Mouse (Mus musculus) yolk sac, embryonic 10.5 days (tissue): Measurements from ENCODE around the gene Specc1.

Experiments used
- DNase-seq: peaks from one replicate; pipeline ENCODE4 v3.0.0-alpha.2; 2017; ENCODE audit warnings: low spot score

Gene Specc1

DNA sequence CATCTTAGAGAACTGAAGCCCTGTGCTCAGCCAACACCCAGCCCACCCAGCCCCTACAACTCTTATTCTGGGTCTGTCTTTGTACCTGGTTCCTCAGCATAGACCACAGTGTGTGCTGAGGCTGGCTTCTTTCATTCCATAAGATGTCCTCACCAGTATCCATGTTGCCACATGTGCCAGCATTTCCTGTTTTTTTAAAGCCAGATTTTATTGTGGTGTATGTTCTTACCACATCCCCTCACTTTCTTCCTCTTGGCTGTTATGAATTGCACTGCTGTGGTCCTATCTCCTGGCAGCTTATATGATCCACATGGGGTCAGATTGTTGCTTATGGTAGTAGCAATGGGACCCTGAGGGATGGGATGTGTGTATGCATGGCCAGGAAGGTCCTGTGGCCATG, 92.6 kb downstream of the Specc1 start:
- no peak for DNase-seq

DNA sequence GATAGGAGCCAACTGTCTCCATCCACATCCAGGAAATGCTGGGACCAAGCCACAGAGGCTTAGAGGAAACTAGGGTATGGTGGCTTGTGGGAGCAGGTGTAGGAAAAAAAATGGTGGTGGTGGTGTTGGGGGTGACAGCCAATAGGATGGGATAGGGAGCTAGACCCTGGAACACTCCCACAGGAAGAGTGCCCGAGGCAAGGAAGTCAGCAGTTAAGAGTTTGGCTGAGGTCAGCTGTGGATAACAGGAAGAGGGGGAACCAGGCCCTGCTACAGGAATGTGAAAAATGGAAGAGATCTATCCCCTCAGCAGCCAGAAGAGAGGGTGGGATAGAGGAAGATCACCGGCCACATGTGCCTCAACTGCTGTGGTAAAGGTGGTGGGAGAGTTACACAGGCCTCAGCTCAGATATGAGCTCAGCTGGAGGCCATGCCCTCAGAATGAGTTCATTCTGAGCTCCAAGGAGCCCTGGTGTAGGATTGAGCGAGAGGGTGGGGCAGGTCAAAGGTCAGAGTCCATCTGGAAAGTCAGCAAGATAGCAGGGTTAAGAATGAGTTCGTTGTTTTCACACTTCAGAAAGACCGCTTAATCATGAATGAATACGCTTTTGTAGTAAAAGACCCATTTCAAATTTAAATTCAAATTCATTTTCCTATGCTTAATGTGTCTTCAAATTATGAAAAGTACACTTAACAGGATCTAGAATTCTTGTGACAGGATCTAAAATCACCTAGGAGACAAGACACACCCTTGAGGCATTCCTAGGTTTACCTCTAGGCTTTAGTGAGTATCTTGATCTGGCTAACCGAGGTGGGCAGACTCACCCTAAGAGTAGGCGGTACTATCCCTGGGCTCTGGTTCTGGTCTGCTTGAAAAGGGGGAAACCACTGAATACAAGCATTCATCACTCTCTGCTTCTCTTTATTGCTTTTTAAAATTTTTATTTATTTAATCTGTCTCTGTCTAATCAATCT, 94.1 kb downstream of the Specc1 start:
- peak; percentile 88 for DNase-seq

GRCm38 (mm10) chr11:62051487-62051886, 94.9 kb downstream of the Specc1 start:
- no peak for DNase-seq

DNA sequence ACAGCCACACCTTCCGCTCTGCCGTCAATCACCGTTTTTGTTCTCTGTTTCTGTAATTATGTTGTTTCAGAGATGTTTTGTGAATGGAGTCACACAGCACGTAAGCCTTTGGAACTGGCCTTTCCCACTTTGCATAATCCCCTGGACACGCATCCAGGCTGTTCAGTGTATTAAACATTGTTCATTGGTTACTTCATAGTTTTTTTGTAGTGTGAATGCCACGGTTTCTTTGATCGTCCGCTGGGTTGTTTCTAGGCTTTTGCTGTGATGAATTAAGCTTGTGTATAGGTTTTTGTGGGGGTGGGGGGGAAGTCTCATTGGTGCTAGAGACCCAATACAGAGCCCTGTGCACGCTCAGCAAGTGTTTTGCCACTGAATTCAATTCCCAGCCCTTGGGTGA, 97.4 kb downstream of the Specc1 start:
- no peak for DNase-seq

DNA sequence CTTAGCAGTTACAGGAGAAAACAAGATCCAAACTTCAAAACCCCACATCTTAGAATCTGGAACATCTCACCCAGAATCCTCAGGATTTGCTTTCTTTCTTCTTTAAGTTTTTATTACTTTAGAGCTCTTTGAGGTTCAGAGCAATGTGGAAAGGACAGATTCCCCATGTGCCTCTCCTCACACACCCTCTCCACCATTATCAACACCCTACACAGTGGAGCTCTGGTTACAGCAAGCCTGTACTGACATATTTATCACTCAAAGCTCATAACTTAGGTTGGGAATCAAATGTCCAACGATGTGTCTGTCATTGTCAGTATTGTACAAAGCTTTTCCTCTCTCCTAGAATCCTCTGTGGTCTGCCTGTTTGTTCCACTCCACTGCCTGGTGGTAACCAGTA, 108.0 kb downstream of the Specc1 start:
- DNase-seq, result no peak

DNA sequence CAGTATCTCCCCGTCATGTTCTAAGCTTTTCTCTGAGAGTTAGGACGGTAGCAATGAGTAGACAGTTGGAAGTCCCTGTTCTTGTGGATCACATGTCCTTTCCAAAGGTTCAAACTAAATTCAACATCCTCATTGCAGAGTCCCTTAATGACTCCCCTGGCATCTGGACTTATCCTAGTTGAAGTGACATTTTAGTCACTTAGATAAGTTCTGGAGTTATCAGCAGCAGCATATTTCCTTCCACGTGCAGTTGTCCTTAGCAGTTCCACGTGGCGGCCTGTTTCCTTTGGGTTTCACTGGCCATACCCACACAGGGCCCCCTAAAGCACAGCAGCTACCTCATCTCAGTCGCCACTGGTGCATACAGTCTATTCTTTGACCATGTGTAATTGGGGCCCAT, 109.1 kb downstream of the Specc1 start:
- DNase-seq, result no peak

DNA sequence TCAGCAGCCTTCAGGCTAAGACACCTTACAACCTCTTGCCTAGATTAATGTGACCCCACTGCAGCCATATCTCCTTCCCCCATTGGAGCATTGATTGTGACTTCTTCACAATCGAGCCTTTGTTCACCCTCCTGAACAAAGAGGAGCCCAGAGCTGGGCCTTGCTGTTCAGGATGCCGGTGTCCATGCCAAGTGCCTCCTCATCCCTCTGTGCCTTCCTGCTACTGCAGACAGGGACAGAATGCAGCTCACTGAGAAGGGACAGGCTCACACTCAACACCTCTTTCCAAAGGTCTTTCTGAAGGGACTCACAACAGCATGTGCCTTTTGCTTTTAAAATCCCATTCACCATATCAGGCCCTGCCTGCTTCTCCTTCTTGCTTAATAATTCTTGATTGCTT, 113.0 kb downstream of the Specc1 start:
- DNase-seq, result no peak

- DNase-seq, result no peak
Measured at GRCm38 (mm10) chr11:62070206-62070605, 113.6 kb downstream of the Specc1 start.

DNA sequence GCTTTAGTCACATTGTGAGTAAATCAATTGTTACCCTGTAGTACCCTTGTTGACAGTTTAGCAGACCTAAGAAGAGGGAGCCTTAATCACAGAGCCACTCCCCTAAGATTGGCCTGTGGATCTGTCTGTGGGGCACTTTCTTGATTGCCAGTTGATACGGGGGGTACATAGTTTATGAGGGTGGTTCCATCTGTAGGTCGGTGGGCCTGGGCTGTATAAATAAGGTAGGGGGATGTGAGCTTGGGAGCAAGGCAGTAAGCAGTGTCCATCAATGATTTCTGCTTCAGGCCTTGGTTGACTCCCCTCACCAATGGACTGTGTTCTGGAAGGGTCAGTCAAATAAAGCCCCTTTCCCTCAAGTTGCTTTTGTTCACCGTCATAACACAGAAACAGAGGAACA, 115.8 kb downstream of the Specc1 start:
- DNase-seq, result no peak

GRCm38 (mm10) chr11:62073575-62074140, 117.1 kb downstream of the Specc1 start:
- no peak for DNase-seq

- DNase-seq, result no peak
Measured at GRCm38 (mm10) chr11:62074578-62074977, 118.0 kb downstream of the Specc1 start.

- no peak for DNase-seq
Measured at GRCm38 (mm10) chr11:62075071-62075470, 118.5 kb downstream of the Specc1 start.

DNA sequence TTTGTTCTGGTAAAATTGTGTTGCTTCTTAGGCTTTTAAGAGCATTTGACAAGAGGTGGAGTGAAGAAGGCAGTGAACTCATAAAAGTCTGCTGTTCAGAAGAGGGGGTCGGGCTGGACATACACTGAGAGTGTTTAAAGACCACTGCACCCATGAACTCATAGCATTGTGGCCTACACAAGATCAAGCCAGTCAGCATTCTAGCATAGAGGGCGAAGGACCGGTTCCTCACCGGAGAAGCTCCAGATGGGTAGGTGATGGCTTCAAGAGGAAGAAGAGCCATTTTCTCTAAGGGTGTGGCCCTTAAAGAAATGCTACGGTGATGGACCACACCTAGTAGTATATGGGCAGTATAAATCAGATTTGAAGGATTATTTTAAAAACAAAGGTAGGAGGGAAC, 119.0 kb downstream of the Specc1 start:
- DNase-seq, result no peak

DNA sequence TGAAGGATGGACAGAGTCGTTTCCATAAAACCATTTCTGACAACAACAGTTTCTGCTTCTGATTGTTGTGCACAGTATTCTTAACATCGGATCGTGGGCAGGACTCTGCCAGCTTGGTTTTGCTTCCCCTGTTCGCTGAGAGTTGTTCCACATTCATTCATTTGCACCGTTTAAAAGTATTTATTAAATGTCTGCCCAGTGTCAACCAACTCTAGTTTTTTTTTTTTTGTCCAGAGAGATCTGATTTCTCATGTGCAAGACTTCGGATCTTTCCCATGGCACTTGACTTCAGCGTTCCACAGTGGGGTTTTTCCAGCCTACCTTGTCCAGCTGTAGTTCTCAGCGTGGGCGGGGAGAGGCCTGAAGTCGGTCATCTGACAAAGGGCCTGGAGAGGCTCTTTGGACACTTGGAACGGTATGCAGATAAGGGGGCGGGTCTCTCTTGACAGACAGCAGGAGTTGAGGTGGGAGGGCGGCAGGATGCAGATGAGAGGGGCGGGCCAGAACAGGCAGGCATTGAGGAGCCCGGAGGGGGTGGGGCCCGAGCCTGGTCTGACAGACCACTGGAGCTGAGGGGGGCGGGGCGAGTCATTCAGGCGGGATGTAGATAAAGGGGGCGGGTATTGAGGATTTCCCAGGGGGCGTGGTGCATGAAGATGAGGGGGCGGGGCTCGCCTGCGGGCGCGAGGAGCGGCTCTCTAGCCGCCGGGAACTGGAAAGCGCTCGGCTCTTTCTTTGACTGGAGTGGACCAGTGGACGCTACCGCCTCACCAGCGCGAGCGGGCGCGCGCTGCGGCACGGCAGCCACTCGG, 120.0 kb downstream of the Specc1 start:
- DNase-seq, result peak; percentile 100

DNA sequence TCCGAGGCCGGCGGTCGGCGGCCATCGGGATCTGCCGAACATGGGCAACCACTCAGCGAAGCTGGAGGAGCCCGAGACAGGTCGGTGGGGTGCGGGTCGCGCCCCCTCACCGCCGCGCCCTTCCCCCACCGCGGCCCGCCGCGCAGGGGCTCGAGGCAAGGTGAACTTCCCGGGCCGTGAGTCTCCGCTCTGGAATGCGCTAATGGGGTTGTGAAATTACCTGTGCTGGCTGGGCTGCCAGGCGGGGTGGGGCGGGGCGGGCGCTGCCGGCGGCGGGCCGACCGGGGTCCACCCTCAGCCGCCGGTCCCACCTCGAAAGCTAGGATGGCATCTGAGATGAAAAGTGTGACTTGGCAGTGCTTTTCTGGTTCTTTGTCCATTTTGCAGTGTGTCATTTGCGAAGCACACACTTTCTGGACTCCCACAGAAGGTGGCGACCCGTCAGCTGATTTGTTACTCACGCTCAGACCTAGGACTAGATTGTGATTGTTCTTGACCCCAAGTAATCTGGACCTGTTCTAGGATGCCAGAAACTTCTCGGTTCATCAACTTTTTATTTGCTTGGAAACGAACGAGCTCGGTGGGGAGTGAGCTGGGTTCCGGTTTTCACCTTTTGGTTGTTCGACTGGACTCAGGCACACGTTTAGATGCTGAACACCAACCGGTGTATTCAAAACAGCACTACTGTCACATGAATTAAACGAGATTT, 120.7 kb downstream of the Specc1 start:
- peak; percentile 86 for DNase-seq

DNA sequence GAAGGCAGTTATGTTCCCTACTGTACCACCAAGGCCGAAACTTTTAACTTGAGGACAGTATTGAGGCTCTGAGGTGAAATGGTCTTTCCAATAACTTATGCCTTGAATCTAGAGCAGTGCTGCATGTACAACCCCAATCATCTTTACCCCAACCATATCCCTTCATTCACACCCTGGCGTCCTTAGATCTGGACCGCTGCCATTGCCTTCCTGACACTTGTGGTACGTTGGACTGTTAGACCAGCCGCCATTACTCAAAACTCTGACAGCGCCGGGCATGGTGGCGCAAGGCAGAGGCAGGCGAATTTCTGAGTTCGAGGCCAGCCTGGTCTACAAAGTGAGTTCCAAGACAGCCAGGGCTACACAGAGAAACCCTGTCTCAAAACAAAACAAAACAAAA, 121.8 kb downstream of the Specc1 start:
- DNase-seq, result no peak

GRCm38 (mm10) chr11:62079100-62079857, 122.7 kb downstream of the Specc1 start:
- DNase-seq, result no peak

- no peak for DNase-seq
Measured at GRCm38 (mm10) chr11:62080476-62080875, 123.9 kb downstream of the Specc1 start.

DNA sequence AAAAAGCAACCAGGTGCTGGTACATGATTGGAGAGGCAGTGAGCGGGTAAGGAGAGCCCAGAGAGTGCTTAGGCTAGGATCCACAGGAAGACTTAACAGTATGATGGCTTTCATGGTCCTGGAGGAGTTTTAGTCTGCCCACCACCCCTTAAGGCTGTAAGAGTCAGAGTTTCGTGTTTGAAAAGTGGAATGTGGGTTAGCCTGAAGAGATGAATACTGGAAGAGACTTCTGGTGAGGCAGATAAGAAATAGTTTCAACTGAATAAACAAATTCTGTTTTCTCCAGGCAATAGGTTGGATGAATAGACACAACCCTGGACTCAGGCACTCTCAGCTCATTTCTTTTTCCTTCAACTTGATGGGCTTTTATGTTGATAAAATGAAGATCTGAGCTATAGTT, 130.1 kb downstream of the Specc1 start:
- no peak for DNase-seq

GRCm38 (mm10) chr11:62087051-62087450, 130.5 kb downstream of the Specc1 start:
- no peak for DNase-seq

DNA sequence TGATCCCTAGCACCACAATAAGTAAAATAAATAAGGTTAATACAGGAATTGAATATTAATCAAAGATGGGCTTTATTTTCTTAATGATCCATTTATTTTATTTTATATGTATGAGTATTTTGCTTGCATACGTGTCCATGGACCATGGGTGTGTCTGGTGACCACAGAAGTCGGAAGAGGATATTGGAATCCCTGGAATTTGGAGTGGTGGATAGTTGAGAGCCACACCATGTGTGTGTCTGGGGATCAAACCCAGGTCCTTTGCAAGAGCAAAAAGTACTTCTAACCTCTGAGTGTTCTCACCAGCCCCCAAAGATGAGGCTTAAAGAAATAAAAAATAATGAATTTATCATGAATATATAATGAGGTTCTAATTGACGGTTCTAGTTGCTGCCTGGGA, 132.1 kb downstream of the Specc1 start:
- DNase-seq, result no peak
